Mouse (Mus musculus) T-helper 1 cell (primary cell): ENCODE results near the gene Arhgef33.
"Not testable (repeated sequence)": the region's sequence is repeated elsewhere in the genome, so short reads cannot be mapped to it uniquely, and the experiment has no call there.

Experiments
- in situ Hi-C: fragments of 300-600 bp; cut with MboI, MseI; formaldehyde crosslinking; loops from one replicate; pipeline ENCODE4 v1.15.1; 2025; ENCODE audit warnings: high pct_unique_total_duplicates

Gene Arhgef33

DNA sequence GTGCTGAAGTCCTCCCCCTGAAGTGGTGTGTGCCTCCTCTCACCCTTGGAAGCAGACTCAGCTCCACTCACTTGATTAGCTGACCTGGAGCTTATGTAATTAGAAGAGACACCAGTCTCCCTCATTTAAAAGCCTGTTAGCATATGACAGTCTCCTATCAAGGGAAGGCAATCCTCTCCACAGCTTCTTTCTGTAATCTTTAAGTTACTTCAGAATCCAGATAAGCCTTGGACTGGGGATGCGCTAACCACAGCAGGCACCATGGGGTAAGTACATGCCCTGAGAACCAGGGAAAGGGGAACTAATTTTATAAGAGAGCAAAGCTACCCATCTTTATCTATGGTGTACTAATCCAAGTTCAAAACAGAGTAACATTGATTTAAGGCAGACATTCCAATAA is at the start of gene Arhgef33:
Gene Arhgef33, plus strand, starts transcription at position 157 of the 400 bp plus-strand sequence.
- in situ Hi-C loops: no loop called here

- in situ Hi-C loops: no loop called here
These were observed 40.1 kb upstream of the Arhgef33 start for GRCm38 (mm10) chr17:80267065-80267464.

- in situ Hi-C loops: no loop called here
These were observed 39.1 kb upstream of the Arhgef33 start for GRCm38 (mm10) chr17:80268151-80268550.

GRCm38 (mm10) chr17:80270622-80271021 is 36.6 kb upstream of the Arhgef33 start:
- in situ Hi-C loops: not testable (repeated sequence)

- in situ Hi-C loops: no loop called here
These were observed 29.0 kb upstream of the Arhgef33 start for GRCm38 (mm10) chr17:80278255-80278654.

GRCm38 (mm10) chr17:80279340-80280070 is 27.7 kb upstream of the Arhgef33 start:
- in situ Hi-C loops: no loop called here

DNA sequence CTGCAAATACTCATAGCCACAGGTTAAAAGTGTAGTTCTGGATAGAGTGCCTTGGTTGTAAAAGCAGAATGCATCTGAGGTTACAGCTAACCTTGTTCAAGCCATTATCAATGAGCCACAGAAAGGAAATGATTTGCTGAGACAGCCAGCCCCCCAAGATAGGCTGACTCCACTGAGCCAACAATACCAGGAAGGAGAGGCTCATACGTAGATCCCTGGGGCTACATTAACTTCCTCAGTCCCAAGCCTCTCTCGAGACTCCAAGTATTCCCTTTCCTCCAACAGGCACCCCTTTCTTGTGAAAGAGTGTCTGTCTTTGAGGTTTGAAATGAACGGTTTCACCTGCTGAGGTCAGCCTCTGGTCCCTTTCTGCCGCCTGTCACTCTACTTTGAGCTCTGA is 22.8 kb upstream of the Arhgef33 start:
- in situ Hi-C loops: no loop called here

- in situ Hi-C loops: no loop called here
These were observed 19.2 kb upstream of the Arhgef33 start for GRCm38 (mm10) chr17:80288012-80288411.

GRCm38 (mm10) chr17:80289280-80290073 is 17.7 kb upstream of the Arhgef33 start:
- in situ Hi-C loops: loop anchor here (5.0 kb wide), 1 partner anchor 263 kb away; no protein-coding TSS in a partner anchor

- in situ Hi-C loops: loop anchor here (5.0 kb wide), 1 partner anchor 262 kb away; no protein-coding TSS in a partner anchor
These were observed 17.0 kb upstream of the Arhgef33 start, which contains the start of the genes Morn2 and Dhx57 for GRCm38 (mm10) chr17:80290074-80290657. Gene Morn2 (plus strand): TSS chr17:80290203. Gene Dhx57 (minus strand): TSS chr17:80290476.

DNA sequence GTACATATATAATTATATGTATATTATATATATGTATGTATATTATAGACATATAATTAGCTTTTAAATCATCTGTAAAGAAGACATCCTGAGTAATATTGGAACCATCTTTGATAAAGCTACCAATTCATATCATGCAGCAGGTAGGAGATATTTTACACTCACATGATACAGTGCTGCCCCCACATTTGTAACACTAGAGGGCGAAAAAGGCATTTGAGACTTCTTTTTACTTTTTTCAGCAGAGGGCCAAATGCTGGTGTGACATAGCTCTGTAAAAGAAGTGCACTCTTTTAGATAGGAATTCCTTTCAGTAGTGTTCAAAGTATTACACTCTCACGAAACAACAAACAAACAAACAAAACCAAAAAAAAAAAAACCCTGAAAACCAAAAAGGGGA is 16.1 kb upstream of the Arhgef33 start:
- in situ Hi-C loops: loop anchor here (5.0 kb wide), 1 partner anchor 261 kb away; no protein-coding TSS in a partner anchor

DNA sequence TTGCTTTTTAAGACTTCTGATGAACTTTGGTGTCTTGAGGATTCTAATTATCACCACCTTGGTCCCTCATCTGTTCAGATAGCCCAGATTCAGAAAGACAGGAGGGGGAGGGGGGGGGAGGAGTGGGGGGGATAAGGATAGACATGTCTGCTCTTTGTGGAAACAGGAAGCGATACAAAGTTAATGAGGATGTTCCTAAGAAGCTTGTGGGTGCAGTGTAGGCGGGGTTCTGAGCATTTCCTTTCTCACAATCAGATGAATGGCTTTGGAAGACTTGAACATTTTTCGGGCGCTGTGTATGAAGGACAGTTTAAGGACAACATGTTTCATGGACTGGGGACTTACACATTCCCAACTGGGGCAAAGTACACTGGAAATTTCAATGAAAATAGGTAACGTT is 11.9 kb upstream of the Arhgef33 start:
- in situ Hi-C loops: no loop called here

- in situ Hi-C loops: no loop called here
These were observed 8.4 kb upstream of the Arhgef33 start for GRCm38 (mm10) chr17:80298844-80299243.

GRCm38 (mm10) chr17:80311761-80312160 is 4.6 kb downstream of the Arhgef33 start:
- in situ Hi-C loops: no loop called here

DNA sequence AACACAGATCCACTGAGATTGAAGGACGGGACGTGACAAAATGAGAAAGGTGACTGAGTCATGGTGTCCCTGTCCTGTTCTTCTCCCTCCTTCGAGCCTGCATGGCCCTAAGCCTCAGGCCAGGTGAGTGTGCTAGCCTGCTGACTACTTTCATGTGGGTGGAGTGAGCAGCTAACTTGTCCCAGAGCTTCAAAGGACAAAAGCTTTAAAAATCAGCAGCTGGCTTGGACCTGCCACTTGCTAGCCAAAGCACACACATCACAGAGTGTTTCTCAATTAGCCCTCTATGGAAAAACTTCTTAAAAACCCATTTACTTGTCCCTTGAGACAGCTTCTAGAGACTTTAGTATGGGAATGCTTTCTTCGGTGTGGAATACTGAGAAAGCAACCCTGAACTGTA is 5.2 kb downstream of the Arhgef33 start:
- in situ Hi-C loops: no loop called here

- in situ Hi-C loops: no loop called here
These were observed 15.0 kb downstream of the Arhgef33 start for GRCm38 (mm10) chr17:80322228-80322627.

DNA sequence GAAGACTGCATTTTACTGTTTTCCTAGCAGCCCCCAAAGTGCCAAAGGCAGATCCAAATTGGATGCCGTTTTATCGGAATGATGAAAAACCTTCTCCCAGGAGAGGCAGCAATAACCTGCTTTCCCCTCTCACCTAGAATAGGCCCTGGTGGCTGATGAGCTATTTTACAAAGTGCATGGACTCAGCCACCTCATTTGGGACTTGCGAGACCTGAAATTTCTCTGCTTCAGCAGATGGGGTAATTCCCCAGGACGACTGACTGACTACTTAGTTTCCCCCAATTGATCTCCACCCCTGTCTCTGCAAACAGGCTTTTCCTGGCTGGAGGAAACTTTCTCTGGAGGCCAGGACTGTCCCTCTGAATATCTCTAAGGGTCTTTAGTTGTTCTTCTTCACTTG is 15.8 kb downstream of the Arhgef33 start:
- in situ Hi-C loops: no loop called here

DNA sequence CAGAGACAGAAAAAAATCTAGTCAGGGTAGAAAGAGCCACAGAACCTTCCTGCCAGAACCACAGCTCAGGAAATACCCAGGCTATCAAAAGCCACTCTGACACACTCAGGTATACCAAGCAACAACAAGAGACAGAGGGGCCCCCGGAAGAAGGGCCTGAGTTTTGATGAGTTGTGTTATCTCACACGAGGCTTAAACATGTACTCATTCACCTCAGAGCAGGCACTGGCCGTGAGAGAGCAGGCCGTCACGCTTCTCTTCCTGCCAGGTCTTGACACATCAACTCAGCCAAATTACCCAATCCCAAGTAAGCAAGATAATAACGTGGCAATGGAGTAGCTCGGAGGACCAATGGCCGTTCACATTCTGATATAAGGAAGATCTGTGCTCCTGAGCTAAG is 16.5 kb downstream of the Arhgef33 start:
- in situ Hi-C loops: no loop called here

- in situ Hi-C loops: no loop called here
These were observed 17.3 kb downstream of the Arhgef33 start for GRCm38 (mm10) chr17:80324521-80324920.

DNA sequence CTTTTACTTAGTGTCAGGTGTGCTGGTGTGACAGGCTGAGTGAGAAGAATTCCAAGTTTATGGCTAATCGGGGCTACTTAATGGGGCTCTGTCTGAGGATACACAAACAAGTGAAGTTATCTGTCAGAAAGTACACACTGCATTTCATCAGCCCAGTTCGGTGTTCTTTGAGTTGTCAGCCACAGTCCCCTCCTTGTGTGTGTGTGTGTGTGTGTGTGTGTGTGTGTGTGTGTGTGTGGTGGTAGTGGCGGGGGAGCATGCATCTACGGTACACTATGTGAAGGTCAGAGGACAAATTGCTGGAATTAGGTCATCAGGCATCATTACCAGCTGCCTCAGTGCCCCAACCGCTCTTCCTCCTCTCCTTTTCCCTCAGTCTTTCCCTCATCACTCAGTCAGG is 18.2 kb downstream of the Arhgef33 start:
- in situ Hi-C loops: no loop called here

GRCm38 (mm10) chr17:80326431-80326830 is 19.2 kb downstream of the Arhgef33 start:
- in situ Hi-C loops: no loop called here

- in situ Hi-C loops: loop anchor here (5.0 kb wide), 1 partner anchor 80 kb away; no protein-coding TSS in a partner anchor
These were observed 25.2 kb downstream of the Arhgef33 start for GRCm38 (mm10) chr17:80332386-80332785.
